Mouse (Mus musculus) testis, adult 2 months (tissue): ENCODE results near the gene Dnah2.

ENCODE experiments used
- CTCF ChIP-seq: fragments of 200-500 bp; IDR thresholded peaks from 2 replicates; pipeline ENCODE4 v1.5.1; 2012; ENCODE audit warnings: low read depth, mild to moderate bottlenecking, inconsistent platforms, low read length, moderate library complexity; ENCODE audit not compliant: control insufficient read depth, insufficient read depth, insufficient replicate concordance
- POLR2A ChIP-seq: fragments of 200-500 bp; IDR thresholded peaks from 2 replicates; pipeline ENCODE4 v1.6.1; 2012; ENCODE audit warnings: low read depth, mild to moderate bottlenecking, inconsistent platforms, low read length, moderate library complexity; ENCODE audit not compliant: control insufficient read depth

DNA sequence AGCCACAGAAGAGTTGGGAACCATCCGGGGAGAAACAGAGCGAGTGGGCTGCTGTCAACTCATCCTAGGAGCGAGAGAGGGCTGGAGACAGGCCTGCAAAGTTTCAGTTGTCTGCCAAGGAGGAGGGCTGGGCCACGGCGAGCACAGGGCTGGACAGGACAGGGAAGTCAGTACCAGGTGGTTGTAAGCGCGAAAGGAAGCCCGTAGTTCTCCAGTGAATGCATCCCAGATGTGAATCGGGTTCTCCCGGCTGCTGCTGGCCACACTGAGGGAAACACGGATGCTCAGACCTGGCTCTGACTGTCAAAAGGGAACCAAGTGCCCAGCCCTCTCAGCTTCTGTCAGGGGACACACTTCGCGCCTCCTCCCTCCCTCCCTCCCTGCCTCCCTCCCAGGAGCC, 14.5 kb upstream of the Dnah2 start:
- TF ChIP-seq CTCF (no peak), POLR2A (no peak)
